Mouse (Mus musculus) induced T-regulatory cell, adult 2 months (primary cell): Measurements from ENCODE around the gene Mfsd4a.

ENCODE experiments used
- DNase-seq: peaks from one replicate; pipeline ENCODE4 v3.0.0-alpha.2; 2012; ENCODE audit warnings: low read depth

Mfsd4a gene

DNA sequence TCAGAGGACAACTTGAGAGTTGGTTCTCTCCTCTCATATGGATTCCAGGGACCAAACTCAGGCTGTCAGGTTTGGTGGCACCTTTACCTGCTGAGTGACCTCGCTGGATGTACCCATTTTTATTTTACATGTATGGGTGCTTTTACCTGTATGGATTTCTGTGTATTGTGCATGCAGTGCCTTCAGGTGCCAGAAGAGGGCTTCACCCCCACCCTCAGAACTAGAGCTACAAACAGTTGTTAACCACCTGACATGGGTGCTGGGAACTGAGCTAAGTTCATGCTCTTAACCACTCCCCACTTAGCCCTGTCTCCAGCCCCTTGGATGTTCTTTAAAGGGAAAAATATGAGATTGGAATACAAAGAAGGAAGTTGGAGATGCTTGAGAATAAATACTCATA is 53.1 kb downstream of the Mfsd4a start:
- DNase-seq: peak; percentile 62

GRCm38 (mm10) chr1:132012861-132013260 is 55.0 kb downstream of the Mfsd4a start:
- DNase-seq: no peak

DNA sequence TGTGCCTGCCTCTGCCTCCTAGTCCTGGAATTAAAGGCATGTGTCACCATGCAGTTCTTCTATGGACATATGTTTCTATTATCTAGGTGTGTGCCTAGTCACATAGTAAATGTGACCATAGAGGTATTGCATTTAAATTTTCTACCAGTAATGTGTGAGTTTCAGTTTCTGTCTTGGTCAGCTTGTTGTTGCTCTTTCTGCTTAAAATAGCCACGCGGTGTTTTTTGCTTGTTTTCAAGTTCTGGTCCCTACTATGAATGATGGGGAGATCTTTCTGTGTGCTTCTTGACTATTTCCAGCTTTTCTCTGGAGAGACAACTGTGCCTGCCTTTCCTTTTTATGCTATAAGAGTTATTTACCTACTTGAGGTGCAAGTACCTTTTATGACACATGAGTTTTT is 56.1 kb downstream of the Mfsd4a start:
- DNase-seq: peak; percentile 86

- DNase-seq: peak; percentile 92
These were observed 57.0 kb downstream of the Mfsd4a start for GRCm38 (mm10) chr1:132010632-132011501.

DNA sequence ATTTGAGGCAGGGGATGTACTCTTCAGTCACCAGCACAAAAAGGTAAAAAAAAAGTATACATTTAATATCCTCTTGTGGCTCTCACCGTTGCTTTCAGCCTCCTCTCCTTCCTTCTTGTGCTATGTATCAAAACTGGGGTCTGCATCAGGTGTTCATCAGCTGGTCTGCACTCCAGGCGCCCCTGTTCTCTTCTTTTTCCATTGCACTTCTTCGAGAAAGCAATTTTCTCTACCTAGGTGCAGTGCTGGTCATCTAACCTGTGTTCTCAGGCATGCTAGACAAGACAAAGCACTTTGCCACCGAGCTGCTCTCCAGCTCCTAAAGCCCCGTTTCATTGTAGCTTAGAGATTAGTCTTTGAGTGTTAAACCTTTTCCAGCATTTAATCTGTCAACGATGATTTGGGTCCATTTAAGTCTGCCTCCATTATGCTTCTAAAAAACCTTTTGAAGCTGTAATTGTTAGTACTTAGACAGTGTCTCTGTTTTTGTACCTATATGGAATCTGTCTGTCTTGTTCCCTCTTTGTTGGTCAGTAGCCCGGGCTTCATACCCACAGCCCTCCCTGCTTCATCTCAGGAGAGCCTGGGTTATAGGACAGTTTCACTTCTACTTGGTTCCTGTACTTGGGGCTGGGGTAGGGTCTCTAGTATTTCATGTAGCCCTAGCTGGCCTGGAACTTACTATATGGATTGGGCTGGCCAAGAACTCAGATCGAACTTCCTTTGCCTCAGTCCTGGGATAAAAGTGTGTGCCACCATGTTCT is 58.8 kb downstream of the Mfsd4a start:
- no peak for DNase-seq

- DNase-seq: peak; percentile 94
These were observed 59.7 kb downstream of the Mfsd4a start for GRCm38 (mm10) chr1:132007828-132008827.

DNA sequence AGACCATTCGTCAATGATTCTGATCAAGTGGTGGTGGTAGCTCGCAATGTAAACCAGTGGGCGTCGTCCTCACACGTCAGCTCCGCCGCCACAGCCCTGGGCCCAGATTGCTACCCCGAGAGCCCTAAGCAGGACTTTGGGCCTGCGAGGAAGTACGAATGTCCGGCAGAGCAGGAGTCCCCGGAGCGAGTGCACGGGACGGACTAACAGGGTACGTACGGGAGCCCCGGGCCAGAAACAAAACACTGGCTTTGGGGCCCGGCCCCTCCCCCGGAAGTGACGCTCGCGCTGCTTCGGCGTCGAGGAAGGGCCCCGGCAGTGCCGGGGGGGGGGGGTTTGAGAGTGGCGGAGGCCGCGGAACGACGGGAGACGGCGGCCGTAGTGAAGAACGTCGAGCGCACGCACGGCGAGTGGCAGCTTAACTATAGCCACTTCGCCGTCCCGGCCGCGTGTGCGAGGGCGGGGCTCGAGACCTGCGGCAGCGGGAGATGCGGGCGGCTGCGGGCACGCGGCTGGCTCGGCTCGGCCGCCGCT is 60.5 kb downstream of the Mfsd4a start, which contains the start of gene Elk4:
Gene Elk4 (plus strand): TSS at position 326 of the 534 bp plus-strand sequence.
- peak; percentile 95 for DNase-seq

GRCm38 (mm10) chr1:132006721-132007120 is 61.1 kb downstream of the Mfsd4a start:
- no peak for DNase-seq

DNA sequence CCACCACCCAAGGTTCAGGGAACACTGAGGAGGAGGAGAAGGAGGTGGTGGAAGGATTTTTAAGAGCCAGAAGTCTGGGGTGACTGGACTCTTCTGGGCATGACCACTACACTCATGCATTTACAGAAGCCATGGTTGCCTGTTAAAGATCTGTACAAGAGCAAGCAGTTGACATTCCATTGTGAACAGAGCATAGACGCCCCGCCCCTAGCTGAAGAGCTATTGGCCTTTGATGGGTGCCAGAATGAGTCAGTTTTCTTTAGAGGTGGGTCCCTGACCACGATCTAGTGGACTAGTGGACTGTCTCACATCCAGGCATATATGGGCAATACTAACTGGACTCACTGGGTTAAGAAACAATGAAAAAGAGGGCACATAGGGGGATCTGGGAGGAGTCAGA is 61.8 kb downstream of the Mfsd4a start:
- peak; percentile 13 for DNase-seq

DNA sequence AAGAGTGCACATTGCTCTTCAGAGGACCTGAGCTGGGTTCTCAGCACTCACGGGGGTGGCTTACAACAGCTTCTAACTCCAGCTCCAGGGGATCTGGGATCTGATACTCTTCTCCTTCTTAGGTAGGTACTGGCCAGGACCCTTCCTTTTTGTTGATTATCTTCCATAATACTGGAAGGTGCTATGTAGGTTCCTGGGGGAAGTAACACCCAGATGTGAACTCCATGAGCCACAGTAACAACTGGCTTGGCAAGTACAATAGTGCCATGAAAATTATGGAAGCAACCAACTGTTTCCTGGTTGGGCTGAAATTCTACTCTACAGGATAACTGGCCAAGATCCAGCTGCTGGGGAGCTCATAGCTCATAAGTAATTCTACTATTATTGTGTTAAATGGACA is 62.4 kb downstream of the Mfsd4a start:
- DNase-seq: no peak

DNA sequence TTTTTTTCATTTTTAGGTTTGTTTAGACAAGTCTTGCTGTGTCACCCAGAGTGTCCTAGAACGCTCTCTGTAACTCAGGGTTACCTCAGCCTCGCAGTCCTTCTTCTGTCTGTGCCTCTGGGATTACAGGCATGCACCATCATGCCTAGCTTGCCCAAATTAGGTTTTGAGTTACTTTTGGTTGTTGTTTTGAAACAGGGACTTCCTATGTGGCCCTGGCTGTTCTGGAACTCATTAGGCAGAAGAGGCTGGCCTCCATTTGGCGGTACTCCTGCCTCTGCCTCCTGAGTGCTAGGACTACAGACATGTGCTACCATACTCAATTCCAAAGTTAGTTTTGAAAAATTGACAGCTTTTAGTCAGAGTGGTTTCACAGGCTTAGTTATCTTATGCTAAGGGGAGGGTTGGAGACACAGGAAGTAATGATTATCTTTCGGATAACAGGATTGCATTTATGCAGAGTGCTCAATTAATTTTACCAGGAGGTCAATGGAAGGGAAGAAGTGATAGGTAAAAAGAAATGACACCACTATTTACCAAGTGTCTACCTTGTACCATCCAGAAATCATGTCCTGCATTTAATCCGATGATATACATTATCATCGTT is 63.2 kb downstream of the Mfsd4a start:
- DNase-seq: peak; percentile 29

- no peak for DNase-seq
These were observed 64.0 kb downstream of the Mfsd4a start for GRCm38 (mm10) chr1:132003817-132004216.

DNA sequence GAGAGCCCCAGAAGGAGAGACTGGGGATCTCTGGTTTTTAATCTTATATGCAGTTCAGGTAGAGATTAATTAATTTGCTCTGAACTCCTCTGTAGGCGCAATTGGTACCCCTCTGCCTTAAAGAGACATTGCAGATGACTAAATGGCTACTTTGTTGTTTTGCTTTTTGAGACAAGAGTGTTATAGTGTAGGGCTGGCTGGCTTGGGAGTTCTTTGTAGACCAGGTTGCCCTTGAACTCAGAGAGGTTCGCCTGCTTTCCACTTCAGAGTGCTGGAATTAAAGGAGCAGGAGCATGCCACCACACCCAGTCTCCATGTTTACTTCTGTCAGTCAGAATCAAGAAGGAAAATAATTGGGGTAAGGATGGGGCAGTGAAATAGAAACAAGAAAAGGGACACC is 64.8 kb downstream of the Mfsd4a start:
- no peak for DNase-seq

- DNase-seq: no peak
These were observed 66.0 kb downstream of the Mfsd4a start for GRCm38 (mm10) chr1:132001880-132002330.

GRCm38 (mm10) chr1:132000506-132000905 is 67.4 kb downstream of the Mfsd4a start:
- DNase-seq: peak; percentile 59

DNA sequence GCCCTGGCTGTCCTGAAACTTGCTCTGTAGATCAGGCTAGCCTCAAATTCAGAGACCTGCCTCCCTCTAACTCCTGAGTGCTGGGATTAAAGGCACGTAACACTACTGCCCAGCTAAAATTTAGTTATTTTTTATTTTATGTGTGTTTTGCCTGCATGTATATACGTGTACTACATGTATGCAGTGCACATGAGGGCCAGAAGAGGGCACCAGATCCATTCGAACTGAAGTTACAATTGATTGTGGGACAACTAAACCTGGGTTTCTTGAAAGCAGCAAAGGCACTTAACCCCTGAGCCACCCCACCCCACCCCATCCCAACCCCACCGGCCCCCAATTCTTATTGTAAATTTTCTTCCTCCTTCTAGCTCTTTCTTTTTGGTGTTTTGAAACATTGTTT is 72.8 kb downstream of the Mfsd4a start:
- DNase-seq: peak; percentile 83

- peak; percentile 25 for DNase-seq
These were observed 74.5 kb downstream of the Mfsd4a start for GRCm38 (mm10) chr1:131993169-131994040.

DNA sequence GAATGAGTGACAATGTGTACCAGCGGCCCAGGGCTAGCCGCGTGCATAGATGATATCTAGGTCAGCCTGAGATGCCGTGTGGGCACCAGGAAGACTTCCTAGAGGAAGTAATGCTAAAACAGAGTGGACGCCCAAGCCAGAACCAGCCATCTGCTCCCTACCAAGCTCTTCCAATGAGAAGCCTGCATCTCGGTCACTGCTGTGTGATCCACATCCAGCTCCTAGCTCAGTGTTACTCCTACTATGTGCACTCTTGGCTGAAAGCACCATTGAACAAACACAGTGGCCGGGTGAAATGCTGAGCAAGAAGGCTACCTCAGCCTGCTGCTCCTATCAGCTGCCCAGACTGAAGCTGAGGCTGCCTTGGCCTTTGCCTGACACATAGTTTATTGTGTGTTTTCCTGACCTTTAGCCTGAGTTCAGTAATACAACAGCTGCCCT is 75.3 kb downstream of the Mfsd4a start:
- DNase-seq: no peak

GRCm38 (mm10) chr1:131990083-131990760 is 77.6 kb downstream of the Mfsd4a start:
- DNase-seq: no peak
